Mouse (Mus musculus): ENCODE measurements around the gene Cdkn1b.

Cdkn1b gene

DNA sequence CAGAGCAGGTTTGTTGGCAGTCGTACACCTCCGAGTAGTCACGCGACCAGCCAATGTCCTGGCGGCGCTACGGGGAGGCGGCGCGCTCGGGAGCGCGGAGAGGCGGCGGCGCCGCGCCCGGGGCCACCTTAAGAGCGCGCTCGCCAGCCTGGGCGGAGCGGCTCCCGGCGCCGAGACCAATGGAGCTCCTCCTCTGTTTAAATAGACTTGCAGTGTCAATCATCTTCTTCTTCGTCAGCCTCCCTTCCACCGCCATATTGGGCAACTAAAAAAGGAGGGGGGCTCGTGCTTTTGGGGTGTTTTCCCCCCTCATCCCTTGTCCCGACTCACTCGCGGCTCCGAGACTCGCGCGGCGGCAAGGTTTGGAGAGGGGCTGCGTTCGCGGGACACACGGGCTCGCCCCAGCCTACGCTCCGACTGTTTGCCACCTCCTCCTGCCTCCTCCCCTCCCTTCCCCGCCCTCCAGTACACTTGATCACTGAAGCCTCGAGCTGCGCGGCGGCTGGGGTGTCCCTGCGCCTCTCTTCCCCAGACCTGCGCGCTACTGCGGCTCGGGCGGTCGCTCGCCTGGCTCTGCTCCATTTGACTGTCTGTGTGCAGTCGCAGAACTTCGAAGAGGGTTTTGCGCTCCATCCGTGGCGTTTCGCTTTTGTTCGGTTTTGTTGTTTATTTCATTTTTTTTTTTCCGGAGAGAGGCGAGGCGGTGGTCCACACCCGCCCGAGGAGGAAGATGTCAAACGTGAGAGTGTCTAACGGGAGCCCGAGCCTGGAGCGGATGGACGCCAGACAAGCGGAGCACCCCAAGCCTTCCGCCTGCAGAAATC lies at the start of gene Cdkn1b:
Gene Cdkn1b, plus strand, starts transcription at position 212 of the 824 bp plus-strand sequence.
- peak; percentile 87 for DNase-seq (ENCODE audit: low read depth, low spot score)

DNA sequence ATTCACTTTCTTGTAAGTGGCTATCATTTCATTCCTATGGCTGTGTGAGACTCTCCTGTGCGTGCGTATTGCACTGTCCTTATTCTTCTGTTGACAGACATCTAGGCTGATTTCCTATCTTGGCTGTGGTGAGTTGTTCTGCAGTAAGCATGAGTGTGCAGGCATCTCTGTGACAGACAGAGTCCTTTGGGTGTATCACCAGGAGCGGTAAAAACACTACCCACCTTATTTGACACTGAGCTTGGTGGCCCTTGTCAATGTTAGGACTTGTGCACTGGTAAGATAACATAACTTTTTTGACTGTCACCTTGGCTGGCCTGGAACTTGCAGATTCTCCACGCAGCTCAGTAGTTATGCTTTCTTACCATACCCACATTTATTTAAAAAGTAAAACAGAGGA lies 49.3 kb upstream of the Cdkn1b start:
- no peak for DNase-seq (ENCODE audit: low read depth, low spot score)

DNA sequence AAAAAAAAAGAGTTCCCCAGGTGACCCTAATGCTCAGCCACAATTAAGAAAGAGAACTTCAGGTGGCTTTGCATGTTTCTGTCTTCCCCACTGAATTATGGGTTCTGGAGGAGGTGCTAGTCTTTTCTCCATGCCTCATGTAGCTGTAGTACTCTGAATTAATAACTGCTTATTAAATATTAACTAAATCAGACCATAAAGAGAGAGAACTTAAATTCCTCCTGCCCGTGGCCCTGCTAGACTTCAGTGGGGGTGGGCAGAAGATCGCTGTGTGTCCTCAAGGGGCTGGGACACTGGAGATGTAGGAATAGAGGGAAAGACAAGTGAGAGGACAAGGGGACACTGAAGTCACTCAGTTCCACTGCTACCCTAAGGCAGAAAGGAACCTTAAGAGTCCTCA lies 48.0 kb upstream of the Cdkn1b start:
- no peak for DNase-seq (ENCODE audit: low read depth, low spot score)

GRCm38 (mm10) chr6:134873018-134873417 lies 47.2 kb upstream of the Cdkn1b start:
- DNase-seq (ENCODE audit: low read depth, low spot score) = no peak

DNA sequence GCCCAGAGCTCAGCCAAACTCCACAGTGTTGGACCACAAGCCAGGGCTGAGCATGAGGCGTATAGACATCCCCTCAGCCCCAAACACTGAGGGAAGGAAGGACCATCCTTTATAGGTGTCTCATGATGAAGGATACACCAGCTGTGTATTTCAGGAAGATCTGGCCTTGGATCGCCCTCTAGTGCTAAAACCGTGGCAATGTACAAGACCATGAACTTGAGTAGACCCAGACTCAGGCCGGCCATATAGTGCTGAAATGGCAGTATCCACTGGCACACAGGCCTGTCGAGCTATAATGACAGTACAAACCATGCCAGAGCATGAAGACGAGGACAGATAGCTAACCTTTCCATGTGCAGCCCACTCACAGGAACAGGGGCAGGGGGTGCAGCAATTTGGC lies 43.4 kb upstream of the Cdkn1b start:
- no peak for DNase-seq (ENCODE audit: low read depth, low spot score)

DNA sequence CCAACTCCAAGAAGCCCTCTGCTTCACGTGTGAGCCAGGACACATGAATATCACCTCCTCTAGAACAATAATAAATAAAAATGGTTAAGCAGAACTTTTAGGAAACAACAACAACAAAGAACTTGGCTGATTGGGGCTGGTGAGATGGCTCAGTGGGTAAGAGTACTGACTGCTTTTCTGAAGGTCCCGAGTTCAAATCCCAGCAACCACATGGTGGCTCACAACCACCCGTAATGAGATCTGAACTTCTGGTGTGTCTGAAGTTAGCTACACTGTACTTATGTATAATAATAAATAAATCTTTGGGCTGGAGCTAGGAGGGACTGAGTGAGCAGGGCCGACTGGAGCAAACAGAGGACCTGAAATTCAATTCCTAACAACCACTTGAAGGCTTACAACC lies 42.9 kb upstream of the Cdkn1b start:
- no peak for DNase-seq (ENCODE audit: low read depth, low spot score)

DNA sequence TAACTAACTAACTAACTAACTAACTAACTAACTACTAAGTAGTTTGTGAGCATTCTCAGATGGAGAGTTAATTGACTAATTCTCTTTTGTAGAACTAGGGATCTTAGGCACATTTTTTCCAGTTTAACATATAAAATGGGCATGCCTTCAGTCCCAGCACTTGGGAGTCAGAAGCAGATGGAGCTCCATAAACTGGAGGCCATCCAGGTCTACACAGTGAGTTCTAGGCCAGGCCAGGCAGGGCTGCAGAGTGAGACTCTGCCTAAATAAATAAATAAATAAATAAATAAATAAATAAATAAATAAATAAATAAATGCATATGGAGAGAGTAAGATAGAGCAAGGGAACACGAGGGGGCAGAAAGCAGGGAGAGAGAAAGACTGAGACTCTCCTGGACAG lies 42.3 kb upstream of the Cdkn1b start:
- no peak for DNase-seq (ENCODE audit: low read depth, low spot score)

GRCm38 (mm10) chr6:134879556-134879955 lies 40.6 kb upstream of the Cdkn1b start:
- no peak for DNase-seq (ENCODE audit: low read depth, low spot score)

DNA sequence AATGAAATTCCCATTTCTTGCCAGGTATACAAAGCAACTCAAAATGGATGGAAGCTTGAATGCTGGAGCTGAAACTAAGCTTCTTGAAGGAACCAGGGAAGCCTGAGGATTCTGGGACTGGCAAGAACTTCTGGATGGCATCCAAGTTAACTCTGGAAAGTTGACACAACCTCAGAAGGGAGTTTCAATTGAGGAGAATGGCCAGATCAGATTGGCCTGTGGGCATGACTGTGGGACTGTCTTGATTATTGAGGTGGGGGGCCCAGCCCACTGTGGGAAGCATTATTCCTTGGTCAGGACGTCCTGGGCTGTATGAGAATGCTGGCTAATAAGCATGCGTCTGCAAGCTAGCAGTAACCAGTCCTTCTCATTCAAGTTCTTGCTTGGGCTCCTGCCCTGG lies 40.2 kb upstream of the Cdkn1b start:
- no peak for DNase-seq (ENCODE audit: low read depth, low spot score)

- DNase-seq (ENCODE audit: low read depth, low spot score) = no peak
These were observed 36.5 kb upstream of the Cdkn1b start for GRCm38 (mm10) chr6:134883661-134884060.

DNA sequence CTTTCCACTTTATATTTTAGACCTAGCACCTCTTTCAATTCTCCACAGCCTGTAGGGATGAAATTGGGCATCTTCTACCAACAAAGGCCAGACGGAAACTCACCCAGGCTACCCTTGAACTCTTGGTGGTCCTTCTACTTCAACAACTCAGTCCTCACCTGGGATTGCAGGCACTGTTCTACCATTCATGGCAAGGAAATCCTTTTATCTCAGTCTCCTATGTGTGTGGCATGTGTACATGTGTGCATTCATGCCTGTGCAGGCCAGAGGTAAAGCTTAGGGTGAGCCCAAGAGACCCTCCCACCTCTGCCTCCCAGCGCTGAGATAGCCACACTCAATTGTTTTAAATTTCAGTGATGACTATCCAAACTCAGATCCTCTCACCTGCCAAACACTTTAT lies 34.7 kb upstream of the Cdkn1b start:
- DNase-seq (ENCODE audit: low read depth, low spot score) = no peak

- DNase-seq (ENCODE audit: low read depth, low spot score) = no peak
These were observed 33.7 kb upstream of the Cdkn1b start for GRCm38 (mm10) chr6:134886475-134886874.

DNA sequence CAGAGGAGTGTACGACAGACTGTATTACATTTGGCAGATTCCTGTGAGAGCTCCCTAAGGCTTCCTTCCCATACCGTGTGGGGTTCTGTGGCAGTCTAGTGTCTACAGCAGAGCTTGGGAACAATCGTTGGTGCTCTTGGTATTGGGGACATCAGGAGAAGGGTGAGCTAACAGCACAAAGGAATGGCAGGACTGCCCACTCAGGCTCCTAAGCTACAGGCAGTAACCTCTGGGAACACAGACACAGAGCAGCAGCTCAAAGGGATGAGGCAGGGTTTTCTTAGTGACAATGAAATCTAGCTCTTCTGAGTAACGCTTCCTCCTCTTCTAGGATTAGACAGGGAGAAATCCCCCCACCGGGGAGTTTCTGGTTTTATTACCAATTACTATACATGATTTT lies 33.2 kb upstream of the Cdkn1b start:
- DNase-seq (ENCODE audit: low read depth, low spot score) = no peak

DNA sequence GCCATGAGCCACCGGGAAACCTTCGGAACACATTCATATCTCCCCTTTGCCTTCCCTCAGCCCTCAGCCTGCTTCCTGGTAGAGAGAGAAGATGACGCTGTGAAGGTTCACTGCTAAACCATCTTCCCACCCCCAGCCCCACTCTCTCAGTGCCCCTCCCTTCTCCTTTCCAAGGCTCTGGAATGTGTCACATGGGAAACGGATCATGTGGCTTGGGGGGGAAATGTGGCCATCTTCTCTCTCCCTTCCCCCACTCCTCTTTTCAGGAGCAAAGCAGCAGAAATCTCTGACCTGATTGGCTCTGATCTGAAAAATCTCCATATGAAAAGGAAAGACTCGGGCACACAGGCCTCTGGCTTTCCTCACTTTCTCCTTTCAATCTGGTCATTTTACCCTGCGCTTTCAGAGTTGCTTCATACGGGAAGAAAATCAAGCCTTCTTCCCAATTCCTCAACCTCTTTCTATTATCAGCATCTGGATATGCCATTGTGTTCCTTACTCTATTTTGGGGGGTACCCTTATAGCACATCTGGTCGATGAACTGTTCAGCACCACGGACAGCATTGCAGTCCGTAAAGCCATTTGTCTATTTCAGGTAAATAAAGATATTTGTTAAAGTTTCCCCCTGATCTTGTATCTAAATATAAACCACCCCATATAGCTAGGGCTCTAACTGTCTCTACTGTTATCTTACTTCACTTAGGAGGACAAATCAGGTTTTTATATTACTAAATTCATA lies 32.3 kb upstream of the Cdkn1b start:
- peak; percentile 96 for DNase-seq (ENCODE audit: low read depth, low spot score)

GRCm38 (mm10) chr6:134888563-134889017 lies 31.6 kb upstream of the Cdkn1b start:
- DNase-seq (ENCODE audit: low read depth, low spot score) = no peak

GRCm38 (mm10) chr6:134889763-134890162 lies 30.4 kb upstream of the Cdkn1b start:
- no peak for DNase-seq (ENCODE audit: low read depth, low spot score)

DNA sequence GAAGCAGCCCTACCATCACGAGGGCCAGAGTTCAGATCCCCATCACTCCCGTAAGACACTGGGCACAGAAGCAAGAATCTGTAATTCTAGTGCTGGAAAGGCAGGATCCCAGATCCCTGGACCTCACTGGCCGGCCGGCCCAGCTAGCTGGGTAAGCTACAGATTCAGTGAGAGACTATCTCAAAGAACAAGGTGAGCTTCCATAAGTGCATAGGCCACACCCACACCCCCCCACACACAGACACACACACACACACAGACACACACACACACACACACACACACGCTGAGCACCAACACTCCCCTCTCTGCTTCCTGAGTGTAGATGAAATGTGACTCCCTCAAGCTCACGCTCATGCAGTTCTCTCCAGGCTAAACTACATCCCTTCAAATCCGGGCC lies 29.8 kb upstream of the Cdkn1b start:
- no peak for DNase-seq (ENCODE audit: low read depth, low spot score)

DNA sequence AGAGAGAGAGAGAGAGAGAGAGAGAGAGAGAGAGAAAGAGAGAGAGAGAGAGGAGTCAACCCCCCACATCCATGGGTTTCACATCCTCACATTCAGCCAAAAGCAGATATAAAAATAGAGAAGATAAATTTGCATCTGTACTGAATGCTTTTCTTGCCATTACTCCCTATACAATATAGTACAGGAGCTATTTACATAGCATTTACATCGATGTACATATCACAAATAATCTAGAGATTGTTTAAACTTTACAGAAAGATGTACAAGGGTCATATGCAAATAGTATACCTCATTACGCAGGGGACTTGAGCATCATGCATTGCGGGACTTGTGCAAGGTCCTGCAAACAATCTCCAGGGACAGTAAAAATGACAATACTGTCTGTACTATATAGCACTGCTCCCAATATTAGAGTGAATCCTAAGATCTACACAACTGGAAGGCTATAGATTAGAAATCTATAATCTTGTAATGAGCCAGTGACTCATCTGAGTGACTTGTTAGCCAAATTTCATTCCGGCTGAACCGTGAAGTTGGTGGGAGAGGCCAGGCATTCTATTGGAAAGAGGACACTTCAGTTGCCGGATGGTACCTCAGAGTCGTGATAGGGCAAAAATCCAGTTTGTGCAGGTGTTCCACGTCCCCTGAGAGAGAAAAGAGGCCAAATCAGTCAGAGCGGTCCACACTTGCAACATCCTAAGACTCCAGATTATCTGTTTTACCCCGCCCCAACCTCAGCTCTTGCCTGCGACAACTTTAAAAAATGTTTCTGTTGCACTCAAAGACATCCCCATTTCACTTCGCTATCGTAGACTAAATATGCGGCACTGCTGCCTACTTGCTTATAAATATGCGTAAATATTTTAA lies 23.4 kb upstream of the Cdkn1b start:
- DNase-seq (ENCODE audit: low read depth, low spot score) = no peak

GRCm38 (mm10) chr6:134897443-134898094 lies 22.6 kb upstream of the Cdkn1b start:
- DNase-seq (ENCODE audit: low read depth, low spot score) = peak; percentile 80

DNA sequence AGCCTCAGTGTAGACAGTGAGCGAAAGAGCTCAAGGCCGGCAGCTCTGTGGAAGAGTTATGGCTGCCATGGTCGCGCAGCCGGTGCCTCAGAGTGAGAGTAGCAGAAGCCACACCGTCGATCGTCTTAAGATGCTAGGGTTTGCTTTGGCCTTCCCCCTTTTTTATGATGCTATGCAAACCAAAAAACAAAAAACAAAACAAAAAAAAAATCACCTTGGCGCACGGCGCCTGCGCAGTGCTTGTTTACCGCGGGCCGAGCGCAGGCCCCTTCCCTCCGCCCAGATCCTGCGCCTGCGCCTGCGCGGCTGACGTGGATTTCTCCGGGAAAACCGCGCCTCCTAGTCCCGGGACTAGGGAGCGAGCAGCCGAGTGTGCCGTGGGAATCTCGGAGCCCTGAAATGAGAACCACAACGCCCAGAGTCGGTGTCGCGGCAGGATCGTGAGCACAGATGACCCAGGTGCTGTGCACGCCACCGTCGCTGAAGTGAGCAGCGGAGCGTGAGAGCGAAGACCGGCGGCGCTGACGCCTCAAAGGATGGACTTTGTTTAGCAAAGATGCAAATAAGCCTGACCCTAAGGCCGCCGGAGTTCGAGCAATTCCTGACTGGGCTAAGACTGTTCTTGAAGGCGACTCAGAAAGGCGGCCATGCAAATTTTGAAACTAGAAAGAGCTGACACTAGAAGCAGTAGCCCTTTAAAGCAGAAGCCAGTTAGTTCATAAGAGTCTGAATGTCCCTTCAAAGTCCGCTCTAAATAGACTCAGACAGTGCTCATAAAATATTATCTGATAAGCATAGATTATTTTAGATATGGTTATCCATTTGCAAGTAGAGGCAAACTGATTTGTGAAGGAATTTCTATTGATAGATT lies 21.9 kb upstream of the Cdkn1b start, which contains the start of gene Gpr19:
Gene Gpr19, minus strand, starts transcription at position 484 of the 871 bp plus-strand sequence.
- peak; percentile 83 for DNase-seq (ENCODE audit: low read depth, low spot score)

Measured in brain, embryonic 18.5 days (tissue).